Mouse (Mus musculus) A20 (cell line): Measurements from ENCODE around the gene Srprb.
A peak's percentile ranks its signal among the peaks of the same experiment; 100 is the strongest.

ENCODE experiments used
- DNase-seq: peaks from one replicate; pipeline ENCODE4 v3.0.0-alpha.2; 2011; ENCODE audit warnings: low read depth, low spot score

Gene Srprb

GRCm38 (mm10) chr9:103201561-103202260, at the start of gene Srprb:
Gene Srprb (minus strand): TSS chr9:103202137.
- peak; percentile 90 for DNase-seq

- no peak for DNase-seq
These were observed 46.7 kb upstream of the Srprb start for GRCm38 (mm10) chr9:103248618-103249017.

- peak; percentile 19 for DNase-seq
These were observed 44.7 kb upstream of the Srprb start for GRCm38 (mm10) chr9:103246526-103247168.

- DNase-seq, result no peak
These were observed 41.7 kb upstream of the Srprb start for GRCm38 (mm10) chr9:103243640-103244039.

DNA sequence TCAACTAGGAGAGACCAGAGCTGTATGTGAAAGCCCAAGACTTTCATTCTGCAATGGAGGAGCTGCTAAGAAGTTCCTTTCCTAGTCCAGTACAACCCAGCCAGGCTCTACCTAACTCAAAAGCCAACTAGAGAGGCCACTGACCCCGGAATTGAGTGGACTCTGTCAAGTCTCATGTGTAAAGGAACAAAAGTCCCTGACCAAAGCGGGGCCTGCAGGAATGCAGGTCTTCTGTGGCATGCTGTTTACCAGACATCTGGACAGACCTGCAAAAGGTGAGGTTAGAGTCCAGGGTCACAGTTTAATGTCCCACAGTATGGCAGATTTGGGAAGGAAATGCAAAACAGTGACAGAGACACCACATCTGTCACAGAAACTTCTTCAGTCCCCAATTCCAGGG, 39.3 kb upstream of the Srprb start:
- DNase-seq, result no peak

- no peak for DNase-seq
These were observed 37.5 kb upstream of the Srprb start for GRCm38 (mm10) chr9:103239471-103239870.

DNA sequence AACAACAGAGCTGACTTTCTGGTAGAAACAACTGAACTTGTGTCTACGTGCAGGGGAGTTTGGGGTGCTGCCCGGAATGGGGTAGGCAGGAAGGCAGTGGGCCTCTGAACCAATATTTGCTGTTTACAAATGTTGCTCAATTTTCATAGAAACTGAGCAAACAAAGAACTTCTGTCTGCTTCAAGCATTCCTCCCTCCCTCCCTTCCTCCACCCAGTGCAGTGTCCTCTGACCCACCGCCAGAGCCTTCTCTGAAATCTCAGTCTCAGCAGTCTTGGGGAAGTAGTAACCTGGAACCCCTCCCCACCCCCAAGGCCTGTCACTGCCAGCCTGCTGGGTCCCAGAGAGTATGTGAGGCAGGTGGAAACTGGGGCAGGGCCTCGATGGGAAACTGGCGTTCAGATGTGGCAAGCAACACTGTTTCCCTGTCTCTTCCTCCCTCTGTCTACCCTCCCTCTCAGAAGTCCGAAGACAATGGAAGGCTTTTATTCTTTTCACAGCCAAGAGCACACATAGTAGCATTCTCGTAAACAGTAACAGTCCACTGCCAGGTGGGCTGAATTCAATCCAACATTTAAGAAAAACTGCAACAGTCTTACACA, 32.7 kb upstream of the Srprb start:
- no peak for DNase-seq

- DNase-seq, result no peak
These were observed 32.1 kb upstream of the Srprb start for GRCm38 (mm10) chr9:103234059-103234458.

DNA sequence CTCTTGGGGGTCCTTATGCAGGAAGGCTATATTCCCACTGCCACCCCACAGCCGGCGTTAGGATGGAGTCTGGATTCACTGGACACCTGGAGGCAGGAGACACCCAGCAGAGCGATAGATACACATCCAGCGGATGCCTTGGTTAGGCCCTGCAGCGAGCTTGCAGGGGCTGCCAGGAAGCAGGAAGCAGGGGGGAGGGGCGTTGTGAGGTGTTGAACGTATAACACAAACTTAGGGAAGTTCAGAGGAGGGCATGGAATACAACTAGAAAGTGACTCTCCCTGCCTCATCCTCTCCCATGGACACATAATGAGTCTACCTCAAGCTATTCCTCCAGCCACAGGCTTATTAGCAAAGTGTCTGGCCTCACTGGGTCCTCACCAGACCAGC, 31.1 kb upstream of the Srprb start:
- DNase-seq, result no peak

GRCm38 (mm10) chr9:103232232-103233005, 30.5 kb upstream of the Srprb start:
- DNase-seq, result no peak

DNA sequence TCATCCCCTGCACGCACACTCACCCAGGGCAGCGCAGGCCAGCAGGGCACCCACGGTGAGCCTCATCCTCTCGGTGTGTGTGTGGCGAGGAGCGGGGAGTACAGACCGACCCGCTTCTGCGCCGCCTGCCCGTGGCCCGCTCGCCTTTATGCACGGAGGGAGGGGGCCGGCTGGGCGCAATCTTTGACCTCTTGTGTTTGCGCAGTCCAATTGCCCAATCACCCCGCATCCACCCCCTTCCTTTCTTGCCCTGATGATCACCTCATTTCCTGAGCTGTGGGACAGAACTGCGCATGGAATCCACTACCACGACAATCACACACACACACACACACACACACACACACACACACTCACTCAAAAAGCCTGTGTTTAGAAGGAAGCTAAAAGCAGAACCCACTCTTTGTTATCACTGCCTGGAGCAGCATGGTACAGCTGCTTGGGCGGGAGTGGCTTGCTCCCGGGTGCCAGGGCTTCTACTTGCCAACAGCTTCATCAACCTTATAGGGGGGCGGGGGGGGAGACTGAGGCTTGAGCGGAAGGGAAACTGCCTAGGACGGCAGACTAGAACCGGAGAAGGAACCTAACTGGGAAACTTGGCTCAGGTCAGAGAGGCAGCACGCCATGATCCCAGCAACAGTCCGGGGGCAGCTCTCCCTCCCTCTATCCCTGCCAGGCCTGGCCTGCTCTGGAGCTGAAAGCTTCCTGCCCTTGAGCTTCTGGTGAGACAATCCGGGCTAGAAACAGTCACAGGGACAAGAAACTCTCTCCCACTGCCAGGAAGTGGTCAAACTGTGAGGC, 28.4 kb upstream of the Srprb start, which contains the start of the genes Gm20425 and Trf:
Gene Gm20425 (minus strand): TSS at position 157 of the 801 bp plus-strand sequence.
Gene Trf (minus strand): TSS at position 294 of the 801 bp plus-strand sequence.
- no peak for DNase-seq

- no peak for DNase-seq
These were observed 27.3 kb upstream of the Srprb start for GRCm38 (mm10) chr9:103229037-103229867.

DNA sequence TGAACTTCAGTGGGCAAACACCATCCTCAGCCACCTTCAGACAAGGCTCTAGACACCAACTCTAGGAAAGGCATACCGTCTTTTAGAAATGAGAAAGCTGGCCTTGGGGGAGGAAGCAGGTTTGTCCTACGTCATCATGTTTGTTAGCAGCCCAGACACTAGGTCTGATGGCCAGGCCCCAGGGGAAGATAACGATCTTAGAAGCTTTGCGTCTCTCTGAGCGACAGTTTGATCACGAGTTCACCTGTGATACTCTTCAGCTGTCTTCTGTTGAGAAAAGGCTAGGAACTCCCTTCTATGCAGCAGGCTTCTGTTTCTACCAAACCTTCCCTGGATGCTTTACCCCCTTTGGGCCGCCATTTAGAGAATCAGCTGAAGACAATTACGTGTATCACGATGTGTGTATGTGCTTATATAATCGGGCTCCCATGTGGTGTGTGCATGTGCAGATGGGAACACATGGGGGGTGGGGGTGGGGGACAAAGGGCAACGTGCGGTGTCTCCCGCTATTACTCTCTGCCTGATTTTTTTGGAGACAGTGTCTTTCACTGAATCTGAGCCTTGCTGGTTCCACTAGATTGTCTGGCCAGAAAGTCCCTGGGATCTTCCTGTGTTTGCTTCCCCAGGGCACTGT, 26.6 kb upstream of the Srprb start:
- DNase-seq, result no peak

DNA sequence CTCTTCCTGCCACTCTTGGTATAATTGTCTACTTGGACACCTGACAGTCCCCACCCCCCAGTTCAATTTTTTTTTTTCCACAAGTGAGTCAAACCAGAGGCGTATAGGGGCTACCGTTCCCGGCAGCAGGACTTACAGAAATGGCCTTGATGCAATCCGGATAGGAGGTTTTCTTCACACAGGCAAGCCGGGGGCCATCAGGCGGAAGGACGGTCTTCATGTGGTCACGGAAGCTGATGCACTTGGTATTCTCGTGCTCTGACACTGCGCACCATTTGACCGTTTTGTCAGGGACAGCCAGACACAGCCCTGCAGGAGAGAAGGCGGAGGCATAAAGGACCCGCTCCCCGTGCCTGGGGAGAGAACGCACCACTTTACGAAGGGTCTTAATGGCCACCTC, 25.8 kb upstream of the Srprb start:
- no peak for DNase-seq

- DNase-seq, result no peak
These were observed 24.9 kb upstream of the Srprb start for GRCm38 (mm10) chr9:103226806-103227205.

DNA sequence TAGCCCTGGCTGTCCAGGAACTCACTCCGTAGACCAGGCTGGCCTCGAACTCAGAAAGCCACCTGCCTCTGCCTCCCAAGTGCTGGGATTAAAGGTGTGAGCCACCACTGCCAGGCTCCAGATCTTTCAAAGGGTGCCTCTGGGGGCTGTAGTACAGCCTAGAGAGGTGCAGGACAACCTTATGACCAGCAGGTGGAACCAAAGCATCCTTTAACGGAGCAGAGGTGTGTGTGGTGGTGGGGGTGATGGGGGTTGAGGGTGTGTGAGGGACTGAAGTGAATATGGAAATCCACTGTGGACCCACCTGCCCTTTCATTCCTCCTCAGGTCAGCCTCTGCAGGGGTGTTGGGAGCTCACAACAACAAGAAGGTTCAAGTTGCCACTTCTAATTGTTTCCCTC, 23.5 kb upstream of the Srprb start:
- DNase-seq, result peak; percentile 63

DNA sequence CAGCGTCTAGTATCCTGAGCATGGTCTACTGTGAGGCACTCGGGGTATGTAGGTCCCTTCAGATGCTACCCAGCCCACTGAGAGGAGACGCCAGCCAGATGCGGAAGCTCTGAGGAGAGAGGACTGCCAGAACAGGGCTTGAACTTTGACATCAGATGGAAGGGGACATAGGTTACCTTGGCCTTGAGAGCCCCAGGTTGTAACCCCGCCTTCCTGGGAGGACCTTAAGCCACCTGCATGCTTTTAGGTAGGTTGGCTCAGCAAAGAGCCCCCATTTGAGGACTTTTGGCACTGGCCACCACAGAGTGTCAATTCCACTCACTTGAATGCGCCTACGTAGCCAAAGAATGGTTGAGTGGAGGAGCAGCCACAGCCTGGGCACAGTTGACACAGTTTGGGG, 22.8 kb upstream of the Srprb start:
- no peak for DNase-seq

DNA sequence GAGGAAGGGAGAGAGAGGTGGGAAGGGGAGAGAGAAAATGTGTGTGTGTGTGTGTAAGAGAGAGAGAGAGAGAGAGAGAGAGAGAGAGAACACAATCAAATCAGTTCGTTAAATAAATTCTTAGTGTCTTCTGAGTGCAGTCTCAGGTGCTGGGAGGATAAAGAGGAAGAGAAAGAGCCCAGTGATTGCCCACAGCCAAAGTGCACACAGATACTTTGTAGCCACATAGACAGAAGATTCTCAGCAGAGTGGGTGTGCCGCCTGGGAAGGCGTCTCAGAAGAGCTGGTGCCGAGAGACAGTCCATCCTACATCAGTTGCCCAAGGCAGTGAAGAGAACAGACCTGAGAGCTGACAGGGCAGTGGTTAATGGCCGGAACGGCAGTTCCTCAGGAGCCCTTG, 12.3 kb upstream of the Srprb start:
- peak; percentile 63 for DNase-seq

GRCm38 (mm10) chr9:103213631-103214030, 11.7 kb upstream of the Srprb start:
- DNase-seq, result peak; percentile 18
